Comparison of ENCODE assay signal across 30 mouse cellular contexts in genomic region chr4:150056171-150056570, GRCm38 (mm10). TPM values are rescaled to one million over a fixed set of nuclear protein-coding genes. Genes with fewer than 3 reads are reported as not detected.
DNase-seq lines count a peak whose midpoint lies in the region; ATAC-seq and TF ChIP-seq lines count a peak whose summit lies in the region.
"Had no signal": no experiment of that assay in that cellular context is flagged by ENCODE, and none has a peak within 500 bp of the region (broad histone marks: within the 10 kb centered on the region; RNA-seq: fewer than 3 reads in every experiment).

No protein-coding gene starts in this region.

- H3K27me3 ChIP-seq in cerebellum, adult 2 months (ENCODE audit: control insufficient read depth, insufficient read depth, low read length) = no peaks in the 10 kb centered on the region
- no peaks in the 10 kb centered on the region for H3K27me3 ChIP-seq in forebrain, embryonic 11.5 days (ENCODE audit: control insufficient read depth, insufficient read depth, low read length)

- H3K9me3 ChIP-seq in forebrain, embryonic 11.5 days (ENCODE audit: control insufficient read depth, low read length) = no peaks in the 10 kb centered on the region
- H3K9me3 ChIP-seq: embryonic facial prominence, embryonic 10.5 days; embryonic facial prominence, embryonic 13.5 days; forebrain, embryonic 13.5 days; heart, embryonic 10.5 days; heart, embryonic 13.5 days had no signal

- no peak overlapping the region for H3K4me3 ChIP-seq in cerebellum, adult 2 months (replicated peaks; ENCODE audit: insufficient read depth, low read depth, low read length)
- no peak overlapping the region for H3K4me3 ChIP-seq in forebrain, embryonic 11.5 days (ENCODE audit: low read depth, low read length)
- H3K4me3 ChIP-seq: embryonic facial prominence, embryonic 10.5 days; embryonic facial prominence, embryonic 13.5 days; erythroblast, embryonic 14.5 days; forebrain, embryonic 13.5 days; heart, adult 2 months; heart, embryonic 10.5 days; heart, embryonic 13.5 days had no signal

- ATAC-seq in forebrain, embryonic 11.5 days (replicated peaks; ENCODE audit: low FRiP score) = no peak
- ATAC-seq: forebrain, embryonic 13.5 days; forebrain, embryonic 16.5 days; hindbrain, postnatal 0 days; inflammation-experienced regulatory T-cells, adult 6 months; intestine, embryonic 16.5 days had no signal

- no peak for TF ChIP-seq CTCF in cerebellum, adult 2 months (IDR thresholded peaks at IDR 0.05; ENCODE audit: borderline replicate concordance, insufficient read depth, low read depth, low read length)

- 87% methylated on average over 7 of the region's 7 CpGs for WGBS in cerebellum, adult 2 months
- 88% methylated on average over 7 of the region's 7 CpGs for WGBS in forebrain, embryonic 11.5 days

- no peak overlapping the region for H3K27ac ChIP-seq in cerebellum, adult 2 months (ENCODE audit: insufficient read depth, low read length)
- H3K27ac ChIP-seq in forebrain, embryonic 11.5 days (ENCODE audit: low read depth, low read length) = no peak overlapping the region
- H3K27ac ChIP-seq: embryonic facial prominence, embryonic 10.5 days; embryonic facial prominence, embryonic 13.5 days; forebrain, embryonic 13.5 days; heart, adult 2 months; heart, embryonic 10.5 days; heart, embryonic 13.5 days; hindbrain, embryonic 14.5 days; hindbrain, postnatal 0 days had no signal

- no peaks in the 10 kb centered on the region for H3K4me1 ChIP-seq in cerebellum, adult 2 months (ENCODE audit: control insufficient read depth, insufficient read depth, low read length)
- H3K4me1 ChIP-seq in forebrain, embryonic 11.5 days (replicated peaks; ENCODE audit: control insufficient read depth, insufficient read depth, low read length) = no peaks in the 10 kb centered on the region
- H3K4me1 ChIP-seq: forebrain, embryonic 13.5 days had no signal

- peak; percentile 43 for DNase-seq in adrenal gland, adult 2 months
- DNase-seq in adrenal gland, postnatal 4 days (ENCODE audit: low spot score in 2 of 2) = no peak
- peak; percentile 40 for DNase-seq in 3134 (ENCODE audit: extremely low read depth, insufficient read length, low spot score)
- DNase-seq in 416B (ENCODE audit: low read depth) = peak; percentile 68
- DNase-seq in cerebellum, adult 2 months = no peak
- DNase-seq in forebrain, embryonic 11.5 days (ENCODE audit: low spot score) = no peak
- DNase-seq: adrenal gland, postnatal 14 days; B cell, adult 2 months; cerebellum, adult 11 months; cerebellum, adult 8-10 months; cerebellum, postnatal 10 days; cerebellum, postnatal 36 days; embryo, embryonic 11 days; gastrocnemius, postnatal 10 days; gastrocnemius, postnatal 36 days; heart, adult 2 months; heart, postnatal 14 days; heart, postnatal 4 days; kidney, adult 18-20 months had no signal

- H3K9ac ChIP-seq in forebrain, embryonic 11.5 days (ENCODE audit: low read length) = no peak overlapping the region
- H3K9ac ChIP-seq: embryonic facial prominence, embryonic 13.5 days; forebrain, embryonic 13.5 days; heart, embryonic 13.5 days; hindbrain, embryonic 14.5 days had no signal

- TF ChIP-seq POLR2A in cerebellum, adult 2 months (IDR thresholded peaks at IDR 0.05; ENCODE audit: borderline replicate concordance, insufficient read depth, low read length) = no peak

- no peaks in the 10 kb centered on the region for H3K36me3 ChIP-seq in forebrain, embryonic 11.5 days (ENCODE audit: control insufficient read depth, insufficient read depth, low read length)
- H3K36me3 ChIP-seq: embryonic facial prominence, embryonic 13.5 days had no signal

- no peak overlapping the region for H3K4me2 ChIP-seq in forebrain, embryonic 11.5 days (ENCODE audit: low read depth, low read length, severe bottlenecking)
- H3K4me2 ChIP-seq: embryonic facial prominence, embryonic 13.5 days; forebrain, embryonic 13.5 days; heart, embryonic 13.5 days; hindbrain, embryonic 14.5 days had no signal

RNA-seq across cellular contexts. Expression of gene Gpr157, which starts 31.0 kb away (rescaled TPM):
- total RNA-seq in adrenal gland, adult 2 months (2021) = 1 to 10 TPM; 1.0 to 2.0 TPM
- polyA plus RNA-seq in adrenal gland, adult 2 months (2012; rRNA removed) = 1.9 and 2.2 TPM in 2 replicates
- total RNA-seq in adrenal gland, postnatal 4 days (2021) = 1 to 10 TPM; 3.1 to 3.8 TPM
- 2.9 and 3.1 TPM in 2 replicates for polyA plus RNA-seq in cerebellum, adult 2 months (2012; rRNA removed)
- 0.21 and 0.24 TPM in 2 replicates for polyA plus RNA-seq in forebrain, embryonic 11.5 days (2014; fragmentation: Nextera tagmentation; extraction: Ambion mirVana)

RNA-seq across cellular contexts. Expression of gene H6pd, which starts 47.3 kb away (rescaled TPM):
- 100 to 1,000 TPM; 120 to 197 TPM for total RNA-seq in adrenal gland, adult 2 months (2021)
- 146 and 154 TPM in 2 replicates for polyA plus RNA-seq in adrenal gland, adult 2 months (2012; rRNA removed)
- 100 to 1,000 TPM; 108 to 120 TPM for total RNA-seq in adrenal gland, postnatal 4 days (2021)
- polyA plus RNA-seq in cerebellum, adult 2 months (2012; rRNA removed) = 11.6 and 14.1 TPM in 2 replicates
- 2.1 and 2.5 TPM in 2 replicates for polyA plus RNA-seq in forebrain, embryonic 11.5 days (2014; fragmentation: Nextera tagmentation; extraction: Ambion mirVana)

Comparison
In these comparisons a context has a peak if more than half of its experiments do, and no peak if none do; other contexts are left out.
1. DNase-seq: peak in adrenal gland, adult 2 months (single experiment), 3134 (single experiment) and 416B (single experiment); none in adrenal gland, postnatal 4 days (0 of 2), cerebellum, adult 2 months (0 of 2) and forebrain, embryonic 11.5 days (single experiment).